Mouse (Mus musculus) liver, adult 2 months (tissue): ENCODE measurements around the gene Cd300a. TPM values are rescaled to one million over a fixed set of nuclear protein-coding genes. Genes with fewer than 3 reads are reported as not detected.

ENCODE experiments used
- DNase-seq: peaks from one replicate; pipeline ENCODE4 v3.0.0-alpha.2; 2011; ENCODE audit warnings: low read depth, low spot score; ENCODE audit errors: extremely low read depth
- H3K27ac ChIP-seq: fragments of 200-500 bp; replicated peaks from 2 replicates; pipeline ENCODE4 v1.5.1; 2012; ENCODE audit warnings: low read depth, mild to moderate bottlenecking, control low read depth, inconsistent platforms, low read length; ENCODE audit not compliant: insufficient read depth
- H3K27me3 ChIP-seq: fragments of 200-500 bp; 2 replicates; pipeline ENCODE4 v1.6.1; 2012; ENCODE audit warnings: mild to moderate bottlenecking, moderate library complexity, low read length, inconsistent platforms; ENCODE audit not compliant: control insufficient read depth, insufficient read depth
- H3K36me3 ChIP-seq: fragments of 200-500 bp; 2 replicates; pipeline ENCODE4 v1.6.1; 2012; ENCODE audit warnings: low read length, inconsistent platforms; ENCODE audit not compliant: control insufficient read depth, insufficient read depth
- H3K4me1 ChIP-seq: fragments of 200-500 bp; 2 replicates; pipeline ENCODE4 v1.6.1; 2011; ENCODE audit warnings: low read length; ENCODE audit not compliant: control insufficient read depth, insufficient read depth
- H3K4me3 ChIP-seq: fragments of 200-500 bp; 2 replicates; pipeline ENCODE4 v1.5.1; 2011; ENCODE audit warnings: low read depth, mild to moderate bottlenecking, control low read depth, low read length, moderate library complexity; ENCODE audit not compliant: insufficient read depth
- H3K79me2 ChIP-seq: fragments of 200-500 bp; 2 replicates; pipeline ENCODE4 v1.6.1; 2012; ENCODE audit warnings: inconsistent platforms, mild to moderate bottlenecking, low read length, moderate library complexity; ENCODE audit not compliant: control insufficient read depth, insufficient read depth
- H3K9ac ChIP-seq: fragments of 200-500 bp; 2 replicates; pipeline ENCODE4 v1.6.1; 2012; ENCODE audit warnings: low read depth, mild to moderate bottlenecking, control low read depth, inconsistent platforms, low read length
- CTCF ChIP-seq: fragments of 200-500 bp; IDR thresholded peaks from 2 replicates; pipeline ENCODE4 v1.5.1; 2011; ENCODE audit warnings: low read depth, low read length, control low read depth
- WGBS: fragments of 180-500 bp; shearing (Covaris S2); methylation state at CpG from one replicate; pipeline ENCODE4 v1.1.7; 2018; 5-methylcytosine and 5-hydroxymethylcytosine counted together
- polyA plus RNA-seq: library from polyadenylated mRNA; depleted of rRNA; stranded (reverse); fragments of >200 nt; gene quantifications from 2 replicates; pipeline ENCODE4 v1.2.3, GENCODE M21; 2012; rRNA removed
- total RNA-seq: library from RNA; depleted of rRNA; stranded (reverse); fragments of >200 nt; gene quantifications from 2 replicates; pipeline ENCODE4 v1.2.3, GENCODE M21; 2014; rRNA removed

Gene Cd300a
- total and polyA plus RNA-seq, 2 experiments = 1.2 to 3.0 TPM

DNA sequence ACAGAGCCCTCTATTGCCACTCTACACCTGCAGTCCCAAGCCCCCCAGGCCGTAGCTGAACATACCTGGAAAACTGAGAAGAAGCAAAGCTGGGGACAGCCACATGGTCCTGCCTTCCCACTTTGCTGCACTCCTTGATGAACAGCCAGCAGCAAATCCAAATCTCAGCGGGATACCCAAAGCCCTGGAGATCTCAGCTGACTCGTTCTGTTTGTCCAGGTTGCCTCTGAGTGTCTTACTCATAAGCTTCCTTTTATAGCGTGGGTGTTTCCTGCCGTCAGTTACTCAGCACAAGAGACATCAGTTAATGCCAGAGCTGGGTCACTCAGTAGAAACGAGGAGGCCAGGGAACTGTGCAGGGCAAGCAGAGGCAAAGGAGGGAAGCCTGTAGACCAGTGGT, 44.3 kb downstream of the Cd300a start, which contains the start of gene Cd300lb:
Cd300lb (minus strand) TSS at position 243 of the 400 bp plus-strand sequence.
- Histone ChIP-seq H3K4me3 (peak within 1 kb of the TSS; percentile 15; the same call in 1 of the 2 replicates), H3K27ac (no peak within 1 kb of the TSS)

More for the DNA sequence above, 44.3 kb downstream of the Cd300a start, which contains the start of gene Cd300lb:
- no peak for TF ChIP-seq CTCF
- H3K36me3 ChIP-seq = no peaks in the 10 kb centered on the region
- no peak for DNase-seq
- no peaks in the 10 kb centered on the region for H3K79me2 ChIP-seq
- 52% methylated on average over 6 of the region's 6 CpGs for WGBS
- H3K9ac ChIP-seq = no peak within 1 kb of the TSS
- no peaks in the 10 kb centered on the region for H3K4me1 ChIP-seq
- H3K27me3 ChIP-seq = no peaks in the 10 kb centered on the region

Other genes starting within 250 kb of the Cd300a start
- gene Rpl38, start 221.5 kb upstream of the Cd300a start, total RNA-seq = 969 and 1,006 TPM in 2 replicates
- gene Rpl38, start 221.5 kb upstream of the Cd300a start, polyA plus RNA-seq = 245 and 258 TPM in 2 replicates
- gene Ttyh2, start 214.6 kb upstream of the Cd300a start, total RNA-seq = 25.6 and 42.6 TPM in 2 replicates
- 65.5 and 66.9 TPM in 2 replicates for gene Ttyh2, start 214.6 kb upstream of the Cd300a start, polyA plus RNA-seq
- not detected in 2 replicates for gene Dnaic2, start 162.6 kb upstream of the Cd300a start, total RNA-seq
- 0.13 TPM in 1 of 2 replicates, not detected in the other for gene Dnaic2, start 162.6 kb upstream of the Cd300a start, polyA plus RNA-seq
- 0.37 and 0.74 TPM in 2 replicates for gene Kif19a, start 124.7 kb upstream of the Cd300a start, total RNA-seq
- gene Kif19a, start 124.7 kb upstream of the Cd300a start, polyA plus RNA-seq = 0.24 and 0.26 TPM in 2 replicates
- not detected in 2 replicates for gene Btbd17, start 94.1 kb upstream of the Cd300a start, total RNA-seq
- not detected in 2 replicates for gene Btbd17, start 94.1 kb upstream of the Cd300a start, polyA plus RNA-seq
- gene Gpr142, start 91.1 kb upstream of the Cd300a start, total RNA-seq = not detected in 2 replicates
- not detected in 2 replicates for gene Gpr142, start 91.1 kb upstream of the Cd300a start, polyA plus RNA-seq
- gene Gprc5c, start 38.9 kb upstream of the Cd300a start, total RNA-seq = 51.4 and 66.2 TPM in 2 replicates
- 87.6 and 93.9 TPM in 2 replicates for gene Gprc5c, start 38.9 kb upstream of the Cd300a start, polyA plus RNA-seq
- gene Cd300lb, start 44.3 kb downstream of the Cd300a start, total RNA-seq = 1.0 and 1.2 TPM in 2 replicates
- 0.35 and 0.46 TPM in 2 replicates for gene Cd300lb, start 44.3 kb downstream of the Cd300a start, polyA plus RNA-seq
- gene Cd300c, start 79.1 kb downstream of the Cd300a start, total RNA-seq = 0.20 TPM in 1 of 2 replicates, not detected in the other
- 0.24 and 0.49 TPM in 2 replicates for gene Cd300c, start 79.1 kb downstream of the Cd300a start, polyA plus RNA-seq
- 6.6 and 7.4 TPM in 2 replicates for gene Cd300ld, start 99.9 kb downstream of the Cd300a start, total RNA-seq
- 2.9 and 3.4 TPM in 2 replicates for gene Cd300ld, start 99.9 kb downstream of the Cd300a start, polyA plus RNA-seq
- gene Cd300c2, start 111.8 kb downstream of the Cd300a start, total RNA-seq = 5.6 and 7.9 TPM in 2 replicates
- gene Cd300c2, start 111.8 kb downstream of the Cd300a start, polyA plus RNA-seq = 3.5 and 4.9 TPM in 2 replicates
- not detected in 2 replicates for gene Cd300ld2, start 126.2 kb downstream of the Cd300a start, total RNA-seq
- gene Cd300ld2, start 126.2 kb downstream of the Cd300a start, polyA plus RNA-seq = not detected in 2 replicates
- not detected in 2 replicates for gene Cd300ld4, start 137.0 kb downstream of the Cd300a start, total RNA-seq
- not detected in 2 replicates for gene Cd300ld4, start 137.0 kb downstream of the Cd300a start, polyA plus RNA-seq
- gene Cd300ld5, start 147.7 kb downstream of the Cd300a start, total RNA-seq = 0.18 TPM in 1 of 2 replicates, not detected in the other
- 0.14 TPM in 1 of 2 replicates, not detected in the other for gene Cd300ld5, start 147.7 kb downstream of the Cd300a start, polyA plus RNA-seq
- 3.7 and 4.1 TPM in 2 replicates for gene Cd300ld3, start 158.4 kb downstream of the Cd300a start, total RNA-seq
- gene Cd300ld3, start 158.4 kb downstream of the Cd300a start, polyA plus RNA-seq = 3.3 and 5.4 TPM in 2 replicates
- gene Cd300e, start 172.1 kb downstream of the Cd300a start, total RNA-seq = 1.4 and 1.5 TPM in 2 replicates
- gene Cd300e, start 172.1 kb downstream of the Cd300a start, polyA plus RNA-seq = 0.52 and 1.3 TPM in 2 replicates
- 0.09 and 0.20 TPM in 2 replicates for gene Rab37, start 201.4 kb downstream of the Cd300a start, total RNA-seq
- gene Rab37, start 201.4 kb downstream of the Cd300a start, polyA plus RNA-seq = 0.16 and 0.20 TPM in 2 replicates
- 1.2 and 1.5 TPM in 2 replicates for gene Cd300lf, start 244.0 kb downstream of the Cd300a start, total RNA-seq
- 0.54 and 1.1 TPM in 2 replicates for gene Cd300lf, start 244.0 kb downstream of the Cd300a start, polyA plus RNA-seq